Mouse (Mus musculus) olfactory bulb, adult 2 months (tissue): ENCODE results near the gene Asap2.

Experiments used
- CTCF ChIP-seq: fragments of 200-500 bp; IDR thresholded peaks from 2 replicates; pipeline ENCODE4 v1.5.1; 2012; ENCODE audit warnings: low read depth, mild to moderate bottlenecking, low read length, moderate library complexity; ENCODE audit not compliant: insufficient read depth
- POLR2A ChIP-seq: fragments of 200-500 bp; IDR thresholded peaks from 2 replicates; pipeline ENCODE4 v1.6.1; 2012; ENCODE audit warnings: mild to moderate bottlenecking, low read depth, low read length, moderate library complexity; ENCODE audit not compliant: insufficient read depth

DNA sequence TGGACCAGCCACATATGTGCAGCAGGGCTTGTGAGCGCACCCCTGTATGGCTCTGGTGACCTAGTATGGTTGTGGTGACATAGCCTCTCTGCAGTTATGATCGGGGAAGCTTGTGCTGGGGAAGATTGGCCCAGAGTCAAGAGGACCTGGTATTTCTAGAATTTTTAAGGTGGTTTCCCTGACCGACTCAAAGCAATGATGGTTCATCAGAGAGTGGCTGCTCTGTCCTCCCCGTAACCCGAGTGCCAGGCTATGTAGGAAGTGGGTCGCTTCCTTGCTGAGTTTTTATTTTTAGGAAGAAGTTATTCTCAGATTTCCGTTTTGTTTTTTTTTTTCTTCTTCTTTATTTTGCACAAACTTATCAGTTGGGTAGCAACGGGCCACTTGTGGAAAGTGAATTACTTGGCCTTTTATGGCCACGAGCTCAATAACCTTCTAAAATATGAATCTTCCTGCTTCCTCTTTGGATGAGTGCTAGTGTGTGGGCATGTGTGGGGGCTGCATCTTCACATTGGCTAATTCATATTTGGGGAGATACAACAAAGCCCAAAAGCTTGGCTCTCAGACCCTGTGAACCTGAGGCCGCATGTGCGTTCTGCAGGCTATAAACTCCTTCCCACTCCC lies 218.0 kb downstream of the Asap2 start:
- TF ChIP-seq CTCF (no peak), POLR2A (no peak)
